ENCODE assay signal across 7 mouse cellular contexts in the genomic region with DNA sequence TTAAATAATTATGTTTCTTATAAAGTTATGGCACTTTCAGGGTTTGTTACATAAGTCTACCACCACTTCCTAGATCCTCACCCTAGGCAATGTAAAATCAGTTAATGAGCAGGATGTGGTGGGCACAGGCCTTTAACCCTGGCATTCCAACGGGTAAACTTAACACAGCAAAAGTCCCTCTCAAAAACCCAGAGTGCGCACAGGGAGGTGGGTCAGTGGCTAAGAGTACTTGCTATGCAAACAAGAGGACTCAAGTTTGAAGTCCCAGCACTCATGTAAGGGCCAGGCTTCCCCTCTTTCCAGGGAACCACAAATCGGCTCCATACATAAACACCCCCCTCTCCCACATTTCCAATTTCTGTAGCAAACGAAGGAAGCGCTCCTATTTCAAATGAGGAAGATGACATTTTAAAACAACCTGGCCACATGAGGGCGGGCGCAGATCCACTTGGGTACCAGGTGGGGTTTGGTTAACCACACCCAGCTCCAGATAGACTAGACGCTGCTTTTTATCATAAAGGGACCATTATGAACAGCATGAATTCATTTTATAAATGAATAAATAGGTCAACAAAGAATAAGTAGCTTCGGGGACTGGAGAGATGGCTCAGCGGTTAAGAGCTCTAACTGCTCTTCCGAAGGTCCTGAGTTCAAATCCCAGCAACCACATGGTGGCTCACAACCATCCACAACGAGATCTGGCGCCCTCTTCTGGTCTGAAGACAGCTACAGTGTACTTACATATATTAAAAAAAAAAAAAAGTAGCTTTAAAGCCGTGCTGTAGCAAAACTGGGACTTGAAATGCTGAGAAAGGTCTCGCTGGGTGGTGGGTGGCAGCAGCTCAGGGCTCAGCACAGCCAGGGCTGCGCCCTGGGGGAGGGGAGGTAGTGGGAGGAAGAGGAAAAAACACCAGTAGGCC. TPM values are rescaled to one million over a fixed set of nuclear protein-coding genes. Genes with fewer than 3 reads are reported as not detected.
DNase-seq lines count a peak whose midpoint lies in the region; ATAC-seq and TF ChIP-seq lines count a peak whose summit lies in the region.

No protein-coding gene starts in this region.

- no peak; the same call in 1 of the 2 replicates for TF ChIP-seq CTCF in bone marrow, adult 2 months (IDR thresholded peaks at IDR 0.05; ENCODE audit: control insufficient read depth, insufficient read depth, low read length)
- peak; percentile 30; the same call in 1 of the 2 replicates for TF ChIP-seq CTCF in heart, postnatal 0 days (IDR thresholded peaks at IDR 0.05; ENCODE audit: low read depth)
- TF ChIP-seq CTCF in lung, embryonic 14.5 days (IDR thresholded peaks at IDR 0.05; ENCODE audit: low read depth) = peak; percentile 40

- ATAC-seq in limb, embryonic 11.5 days (ENCODE audit: insufficient number of reproducible peaks, low FRiP score, low TSS enrichment, low read depth) = no peak
- no peak for ATAC-seq in heart, postnatal 0 days (ENCODE audit: insufficient read depth, low read depth)
- no peak for ATAC-seq in lung, embryonic 14.5 days (ENCODE audit: insufficient read depth)
- no peak for ATAC-seq in megakaryocyte-erythroid progenitor cell, adult 5-6 weeks (replicated peaks; ENCODE audit: low FRiP score, low TSS enrichment, poor library complexity, severe bottlenecking)

- H3K4me3 ChIP-seq in limb, embryonic 11.5 days (ENCODE audit: low read depth, low read length) = no peak overlapping the region
- H3K4me3 ChIP-seq in limb, embryonic 10.5 days = no peak overlapping the region
- no peak overlapping the region for H3K4me3 ChIP-seq in bone marrow, adult 2 months (replicated peaks; ENCODE audit: control insufficient read depth, low read depth, low read length)
- H3K4me3 ChIP-seq in heart, postnatal 0 days (ENCODE audit: low read depth, low read length) = no peak overlapping the region
- no peak overlapping the region for H3K4me3 ChIP-seq in lung, embryonic 14.5 days (ENCODE audit: low read depth, low read length)

- H3K27me3 ChIP-seq in limb, embryonic 11.5 days (ENCODE audit: control insufficient read depth, insufficient read depth, low read length) = no peaks in the 10 kb centered on the region
- H3K27me3 ChIP-seq in limb, embryonic 10.5 days (ENCODE audit: low read depth, poor library complexity, severe bottlenecking) = no peaks in the 10 kb centered on the region
- H3K27me3 ChIP-seq in heart, postnatal 0 days (ENCODE audit: control insufficient read depth, insufficient read depth, low read length) = no peaks in the 10 kb centered on the region
- no peaks in the 10 kb centered on the region for H3K27me3 ChIP-seq in lung, embryonic 14.5 days (ENCODE audit: insufficient read depth, low read length)

- H3K9me3 ChIP-seq in limb, embryonic 11.5 days (ENCODE audit: control insufficient read depth, low read length) = no peaks in the 10 kb centered on the region
- no peaks in the 10 kb centered on the region for H3K9me3 ChIP-seq in limb, embryonic 10.5 days (replicated peaks)
- H3K9me3 ChIP-seq in heart, postnatal 0 days (replicated peaks; ENCODE audit: control insufficient read depth, low read length) = no peaks in the 10 kb centered on the region
- H3K9me3 ChIP-seq in lung, embryonic 14.5 days (ENCODE audit: low read depth, low read length) = no peaks in the 10 kb centered on the region

- no peak overlapping the region for H3K4me2 ChIP-seq in limb, embryonic 11.5 days (ENCODE audit: low read depth, severe bottlenecking)
- H3K4me2 ChIP-seq in heart, postnatal 0 days (ENCODE audit: low read depth, low read length) = no peak overlapping the region; the same call in 1 of the 2 replicates
- H3K4me2 ChIP-seq in lung, embryonic 14.5 days = peak overlapping the region; percentile 66; the same call in 1 of the 2 replicates

- peak; percentile 41 for DNase-seq in limb, embryonic 11.5 days (ENCODE audit: low spot score)
- DNase-seq in limb, embryonic 10.5 days (ENCODE audit: low spot score) = no peak
- peak; percentile 8 for DNase-seq in heart, postnatal 0 days (ENCODE audit: low spot score)
- DNase-seq in lung, embryonic 14.5 days = peak; percentile 66
- DNase-seq in left cerebral cortex, adult 9 months (ENCODE audit: low spot score in 2 of 2) = no peak

- H3K9ac ChIP-seq in limb, embryonic 11.5 days (ENCODE audit: low read length) = no peak overlapping the region
- no peak overlapping the region for H3K9ac ChIP-seq in heart, postnatal 0 days (replicated peaks; ENCODE audit: low read depth, low read length)
- H3K9ac ChIP-seq in lung, embryonic 14.5 days = no peak overlapping the region

- TF ChIP-seq POLR2A in bone marrow, adult 2 months (IDR thresholded peaks at IDR 0.05; ENCODE audit: borderline replicate concordance, control insufficient read depth, low read depth, low read length) = no peak

- peaks cover 10% of the 10 kb centered on the region for H3K36me3 ChIP-seq in limb, embryonic 11.5 days (ENCODE audit: control insufficient read depth, insufficient read depth, low read length)
- peaks cover 70% of the 10 kb centered on the region for H3K36me3 ChIP-seq in limb, embryonic 10.5 days
- peaks cover 51% of the 10 kb centered on the region for H3K36me3 ChIP-seq in heart, postnatal 0 days (replicated peaks; ENCODE audit: control insufficient read depth, insufficient read depth, low read length)
- peaks cover 59% of the 10 kb centered on the region for H3K36me3 ChIP-seq in lung, embryonic 14.5 days (ENCODE audit: insufficient read depth)

- TF ChIP-seq EP300 in heart, postnatal 0 days (IDR thresholded peaks at IDR 0.05; ENCODE audit: low read depth) = no peak

- WGBS in limb, embryonic 11.5 days = 88% methylated on average over 16 of the region's 16 CpGs
- WGBS in limb, embryonic 10.5 days = 91% methylated on average over 16 of the region's 16 CpGs
- WGBS in bone marrow, adult 2 months = 43% methylated on average over 16 of the region's 16 CpGs
- 78% methylated on average over 16 of the region's 16 CpGs for WGBS in heart, postnatal 0 days
- 69% methylated on average over 16 of the region's 16 CpGs for WGBS in lung, embryonic 14.5 days

- peaks cover 6% of the 10 kb centered on the region; the same call in 1 of the 2 replicates for H3K4me1 ChIP-seq in limb, embryonic 11.5 days (ENCODE audit: control insufficient read depth, insufficient read depth, low read length)
- H3K4me1 ChIP-seq in limb, embryonic 10.5 days = peaks cover 35% of the 10 kb centered on the region
- H3K4me1 ChIP-seq in bone marrow, adult 2 months (ENCODE audit: control insufficient read depth, insufficient read depth, low read length) = peaks cover 1% of the 10 kb centered on the region
- H3K4me1 ChIP-seq in heart, postnatal 0 days (ENCODE audit: control insufficient read depth, insufficient read depth) = peaks cover 53% of the 10 kb centered on the region
- H3K4me1 ChIP-seq in lung, embryonic 14.5 days (ENCODE audit: insufficient read depth) = peaks cover 12% of the 10 kb centered on the region

- H3K27ac ChIP-seq in limb, embryonic 11.5 days (replicated peaks; ENCODE audit: low read depth, low read length) = no peak overlapping the region
- no peak overlapping the region for H3K27ac ChIP-seq in limb, embryonic 10.5 days
- peak overlapping the region; percentile 33; the same call in 1 of the 2 replicates for H3K27ac ChIP-seq in bone marrow, adult 2 months (ENCODE audit: control insufficient read depth, insufficient read depth, low read depth, low read length, poor library complexity)
- H3K27ac ChIP-seq in heart, postnatal 0 days (ENCODE audit: low read depth) = peak overlapping the region; percentile 94
- peak overlapping the region; percentile 97 for H3K27ac ChIP-seq in lung, embryonic 14.5 days (ENCODE audit: low read depth)

RNA-seq across cellular contexts. Expression of gene Myom1, which starts 10.5 kb away (rescaled TPM):
- polyA plus RNA-seq in limb, embryonic 11.5 days (2014; fragmentation: Nextera tagmentation; extraction: Ambion mirVana) = 4.5 and 4.7 TPM in 2 replicates
- 2.5 and 4.2 TPM in 2 replicates for polyA plus RNA-seq in limb, embryonic 10.5 days (2016; fragmentation: Nextera tagmentation; extraction: Ambion mirVana)
- polyA plus RNA-seq in bone marrow, adult 2 months (2011; ENCODE audit: insufficient read depth, insufficient read length, low replicate concordance, missing spikeins) = 88.3 and 111 TPM in 2 replicates
- 392 and 459 TPM in 2 replicates for total RNA-seq in heart, postnatal 0 days (2014; rRNA removed; ENCODE audit: low replicate concordance)
- 214 and 238 TPM in 2 replicates for polyA plus RNA-seq in heart, postnatal 0 days (2015; fragmentation: Nextera tagmentation; extraction: Ambion mirVana)
- 5.7 and 7.6 TPM in 2 replicates for polyA plus RNA-seq in lung, embryonic 14.5 days (2014; fragmentation: Nextera tagmentation; extraction: Ambion mirVana)
- 2.8 and 9.2 TPM in 2 replicates for total RNA-seq in megakaryocyte-erythroid progenitor cell, adult 5-6 weeks (2014; fragmentation: Nextera tagmentation)
- 1.0 and 1.9 TPM in 2 replicates for total RNA-seq in megakaryocyte-erythroid progenitor cell, adult 5-6 weeks (2017)

RNA-seq across cellular contexts. Expression of gene Myl12a, which starts 10.7 kb away (rescaled TPM):
- 576 and 577 TPM in 2 replicates for polyA plus RNA-seq in limb, embryonic 11.5 days (2014; fragmentation: Nextera tagmentation; extraction: Ambion mirVana)
- polyA plus RNA-seq in limb, embryonic 10.5 days (2016; fragmentation: Nextera tagmentation; extraction: Ambion mirVana) = 478 and 483 TPM in 2 replicates
- 53.9 and 119 TPM in 2 replicates for polyA plus RNA-seq in bone marrow, adult 2 months (2011; ENCODE audit: insufficient read depth, insufficient read length, low replicate concordance, missing spikeins)
- 429 and 487 TPM in 2 replicates for total RNA-seq in heart, postnatal 0 days (2014; rRNA removed; ENCODE audit: low replicate concordance)
- 773 and 817 TPM in 2 replicates for polyA plus RNA-seq in heart, postnatal 0 days (2015; fragmentation: Nextera tagmentation; extraction: Ambion mirVana)
- polyA plus RNA-seq in lung, embryonic 14.5 days (2014; fragmentation: Nextera tagmentation; extraction: Ambion mirVana) = 637 and 655 TPM in 2 replicates
- 185 and 246 TPM in 2 replicates for total RNA-seq in megakaryocyte-erythroid progenitor cell, adult 5-6 weeks (2014; fragmentation: Nextera tagmentation)
- total RNA-seq in megakaryocyte-erythroid progenitor cell, adult 5-6 weeks (2017) = 162 and 168 TPM in 2 replicates

Comparison
In these comparisons a context has a peak if more than half of its experiments do, and no peak if none do; other contexts are left out.
1. DNase-seq: peak in limb, embryonic 11.5 days (single experiment), heart, postnatal 0 days (single experiment) and lung, embryonic 14.5 days (single experiment); none in limb, embryonic 10.5 days (single experiment) and left cerebral cortex, adult 9 months (0 of 2).
2. H3K27ac ChIP-seq: peak in bone marrow, adult 2 months (single experiment), heart, postnatal 0 days (single experiment) and lung, embryonic 14.5 days (single experiment); none in limb, embryonic 11.5 days (single experiment) and limb, embryonic 10.5 days (single experiment).
3. RNA of gene Myom1, which starts 10.5 kb away (polyA plus RNA-seq): 214 to 238 TPM in heart, postnatal 0 days and 88.3 to 111 TPM in bone marrow, adult 2 months; 5.7 to 7.6 TPM in lung, embryonic 14.5 days, 4.5 to 4.7 TPM in limb, embryonic 11.5 days and 2.5 to 4.2 TPM in limb, embryonic 10.5 days; every median in the first group is over 10 times any median in the second.